Mouse (Mus musculus) kidney, postnatal 4 days (tissue): ENCODE data around the gene Mafk.
"Not testable (repeated sequence)": the region's sequence is repeated elsewhere in the genome, so short reads cannot be mapped to it uniquely, and the experiment has no call there.

Source experiments
- DNase-seq, 2 experiments: peaks; one replicate each; pipeline ENCODE4 v3.0.0; 2021; ENCODE audit warnings: mixed read lengths in 2 of 2

Gene Mafk

DNA sequence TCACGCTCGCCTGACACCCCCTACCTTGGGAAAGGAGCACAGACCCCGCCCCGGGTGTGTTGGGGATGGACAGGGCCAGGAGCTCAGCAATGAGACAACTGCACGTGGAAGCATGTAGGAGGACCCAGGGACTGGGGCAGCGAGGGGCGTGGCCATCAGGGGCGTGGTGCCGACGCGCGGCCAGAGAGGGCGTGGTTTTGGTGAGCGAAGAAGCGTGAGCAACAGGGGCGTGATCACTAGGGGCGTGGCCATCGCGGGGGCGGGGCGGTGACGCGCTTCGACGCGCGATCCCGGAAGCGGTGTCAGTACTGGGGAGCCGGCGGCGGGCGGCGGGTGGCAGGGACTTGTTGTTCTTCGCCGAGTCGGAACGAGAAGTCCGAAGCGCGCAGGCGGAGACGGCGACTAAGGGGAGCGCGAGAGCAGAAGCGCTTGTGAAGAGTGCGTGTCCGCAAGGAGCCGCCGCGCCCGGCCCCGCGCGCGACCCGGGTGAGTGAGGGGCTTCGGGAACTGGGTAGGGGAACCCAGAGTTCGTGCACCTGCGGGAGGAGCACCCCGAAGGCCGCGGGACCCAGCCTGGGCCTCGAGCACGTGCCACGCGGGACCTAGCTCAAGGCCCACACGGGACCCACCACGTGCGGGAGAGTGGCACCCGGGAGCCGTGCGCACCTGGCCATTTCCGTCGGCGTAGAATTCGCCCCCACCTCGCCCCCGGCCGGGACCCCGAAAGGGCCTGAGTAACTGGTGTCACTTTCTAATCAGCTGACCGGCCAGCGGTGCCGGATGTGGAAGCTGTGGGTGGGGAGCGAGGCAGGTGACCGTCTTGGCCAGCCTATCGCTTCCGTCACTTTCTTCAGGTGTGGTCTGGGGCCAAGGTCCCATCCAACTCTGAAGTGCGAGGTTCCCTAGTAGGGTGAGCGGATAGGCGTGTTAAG is at the start of gene Mafk:
Mafk (plus strand) TSS at position 287 of the 932 bp plus-strand sequence.
- peak; percentile 99 for DNase-seq

GRCm38 (mm10) chr5:139742640-139743039 is 48.7 kb upstream of the Mafk start:
- DNase-seq = not testable (repeated sequence)

- DNase-seq = peak; percentile 73 to 82
Measured at GRCm38 (mm10) chr5:139745771-139746170, 45.5 kb upstream of the Mafk start.

DNA sequence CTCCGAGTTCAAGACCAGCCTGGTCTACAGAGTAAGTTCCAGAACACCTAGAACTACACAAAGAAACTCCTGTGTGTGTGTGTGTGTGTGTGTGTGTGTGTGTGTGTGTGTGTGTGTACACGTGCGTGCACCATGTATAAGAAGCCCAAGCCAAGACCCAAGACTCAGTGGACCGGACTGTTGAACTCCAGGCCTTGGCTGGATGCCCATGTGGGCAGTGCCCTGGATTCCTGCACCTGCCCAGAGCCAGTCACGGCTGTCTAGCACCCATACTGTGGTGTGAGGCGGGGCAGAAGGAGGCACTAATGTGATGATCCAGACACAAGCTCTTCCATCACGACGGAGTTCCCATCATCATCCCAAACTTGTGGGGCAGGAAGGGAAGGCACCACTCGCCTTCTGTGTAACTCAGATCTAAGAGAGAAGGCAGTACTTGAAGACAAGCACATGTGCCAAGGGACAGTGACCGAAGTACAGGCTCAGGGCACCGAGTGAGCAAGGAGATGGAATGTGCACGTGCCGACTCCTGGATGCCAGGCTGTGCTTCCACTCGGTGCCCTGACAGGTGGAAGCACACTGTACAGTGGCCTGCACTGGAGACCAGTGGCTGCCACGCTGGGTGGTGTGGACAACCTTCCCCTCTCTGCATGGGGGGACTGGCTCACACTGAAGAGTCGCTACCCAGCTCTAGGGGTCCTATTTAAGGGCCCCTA is 41.7 kb upstream of the Mafk start:
- DNase-seq = peak; percentile 59 to 75

- DNase-seq = peak; percentile 81 to 82
Measured at GRCm38 (mm10) chr5:139750535-139750934, 40.8 kb upstream of the Mafk start.

DNA sequence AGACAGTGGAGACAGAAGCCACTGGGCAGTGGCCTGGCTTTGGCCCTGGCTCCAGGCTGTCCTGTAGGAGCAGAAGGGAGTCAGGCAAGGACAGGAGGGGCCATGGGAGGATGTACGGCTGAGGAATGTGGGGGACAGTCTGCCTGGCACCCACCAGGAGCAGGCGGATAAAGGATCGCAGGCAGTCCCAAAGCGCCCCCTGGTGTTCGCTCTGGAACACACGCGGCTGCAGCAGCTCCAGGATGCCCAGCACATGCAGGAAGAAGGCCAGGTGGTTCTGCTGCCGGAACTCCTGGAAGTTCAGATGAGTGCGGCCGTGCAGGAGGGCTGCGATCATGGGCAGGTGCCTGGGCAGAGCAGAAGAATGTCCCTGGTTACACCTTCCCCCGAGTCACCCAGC is 36.6 kb upstream of the Mafk start:
- peak; percentile 82 to 85 for DNase-seq

GRCm38 (mm10) chr5:139756135-139756534 is 35.2 kb upstream of the Mafk start:
- DNase-seq = no peak

- no peak for DNase-seq
Measured at GRCm38 (mm10) chr5:139756586-139756985, 34.7 kb upstream of the Mafk start.

GRCm38 (mm10) chr5:139758096-139758495 is 33.2 kb upstream of the Mafk start:
- DNase-seq = no peak

DNA sequence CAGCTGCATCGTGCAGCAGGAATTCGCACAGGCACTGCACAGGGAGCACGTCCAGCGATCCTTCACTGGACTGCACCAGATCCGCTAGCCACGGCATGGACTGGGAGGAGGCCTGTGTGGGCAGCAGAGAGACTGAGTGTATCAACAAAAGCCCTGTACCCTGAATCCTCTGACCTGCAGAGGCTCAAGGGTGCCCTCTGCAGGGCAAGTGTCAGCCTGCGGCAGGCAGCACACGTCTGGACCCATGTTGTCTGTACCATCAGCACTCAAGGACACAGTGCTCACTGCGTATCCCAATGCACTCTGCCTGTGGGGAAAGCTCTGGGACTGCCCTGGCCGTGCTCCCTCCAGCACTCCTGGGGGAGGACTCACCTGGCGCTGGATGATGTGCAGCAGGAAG is 27.0 kb upstream of the Mafk start:
- DNase-seq = peak; percentile 45 to 61

- DNase-seq = no peak
Measured at GRCm38 (mm10) chr5:139768216-139768615, 23.1 kb upstream of the Mafk start.

DNA sequence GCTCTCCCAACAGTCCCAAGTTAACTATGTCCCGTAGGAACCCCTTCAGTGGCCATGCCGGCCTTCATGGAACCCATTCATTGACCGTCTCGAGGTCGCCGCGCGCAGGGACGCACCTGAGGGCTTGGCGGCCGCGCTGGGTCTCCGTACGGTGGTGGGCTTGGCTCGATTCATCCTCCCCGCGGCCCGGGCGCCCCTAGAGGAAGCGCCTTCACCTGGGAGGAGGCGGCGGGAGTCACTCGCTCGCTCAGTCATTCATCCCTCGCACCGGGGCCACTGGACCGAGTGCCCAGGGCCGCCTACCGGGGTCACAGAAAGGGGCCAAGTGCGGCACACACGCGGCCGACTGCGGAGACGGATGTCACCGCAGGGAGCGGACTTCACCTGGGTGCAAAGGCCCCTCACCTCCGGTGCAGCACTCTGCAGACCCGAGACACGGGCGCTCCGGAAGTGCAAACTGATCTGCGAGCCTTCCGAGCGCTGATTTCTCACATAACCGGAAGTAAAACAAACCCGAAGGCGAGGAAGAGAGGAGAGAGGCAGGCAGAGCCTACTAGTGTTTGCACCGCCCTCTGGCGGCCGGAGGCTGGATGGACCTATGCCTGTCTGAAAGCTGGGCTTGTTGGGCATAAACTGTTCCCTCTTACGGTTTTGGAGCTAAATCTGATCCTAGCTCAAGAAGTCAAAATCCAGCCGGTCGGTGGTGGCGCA is 15.9 kb upstream of the Mafk start, which contains the start of gene Ints1:
Ints1 (minus strand) TSS at position 459 of the 711 bp plus-strand sequence.
- peak; percentile 99 for DNase-seq

DNA sequence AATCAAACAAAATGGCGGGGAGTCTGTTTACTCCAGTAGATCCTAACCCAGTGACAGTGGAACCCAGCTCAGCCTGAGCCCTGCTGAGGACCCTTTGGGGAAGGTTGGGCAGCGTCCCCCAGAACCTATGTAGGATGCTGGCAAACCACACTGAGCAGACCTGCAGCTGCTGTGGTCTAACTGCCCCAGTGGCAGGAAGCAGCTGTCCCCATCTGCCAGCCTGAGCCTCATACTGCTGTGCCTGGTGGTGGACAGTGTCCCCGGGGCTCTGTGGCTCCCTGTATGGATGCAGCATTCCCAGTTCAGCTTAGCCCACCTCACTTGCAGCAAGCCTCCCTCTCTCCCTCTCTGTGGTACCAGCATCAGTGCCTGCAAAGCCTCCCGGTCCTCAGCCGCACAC is 14.3 kb upstream of the Mafk start:
- no peak for DNase-seq

- DNase-seq = no peak
Measured at GRCm38 (mm10) chr5:139781406-139781805, 9.9 kb upstream of the Mafk start.

- no peak for DNase-seq
Measured at GRCm38 (mm10) chr5:139789466-139789865, 1.8 kb upstream of the Mafk start.

DNA sequence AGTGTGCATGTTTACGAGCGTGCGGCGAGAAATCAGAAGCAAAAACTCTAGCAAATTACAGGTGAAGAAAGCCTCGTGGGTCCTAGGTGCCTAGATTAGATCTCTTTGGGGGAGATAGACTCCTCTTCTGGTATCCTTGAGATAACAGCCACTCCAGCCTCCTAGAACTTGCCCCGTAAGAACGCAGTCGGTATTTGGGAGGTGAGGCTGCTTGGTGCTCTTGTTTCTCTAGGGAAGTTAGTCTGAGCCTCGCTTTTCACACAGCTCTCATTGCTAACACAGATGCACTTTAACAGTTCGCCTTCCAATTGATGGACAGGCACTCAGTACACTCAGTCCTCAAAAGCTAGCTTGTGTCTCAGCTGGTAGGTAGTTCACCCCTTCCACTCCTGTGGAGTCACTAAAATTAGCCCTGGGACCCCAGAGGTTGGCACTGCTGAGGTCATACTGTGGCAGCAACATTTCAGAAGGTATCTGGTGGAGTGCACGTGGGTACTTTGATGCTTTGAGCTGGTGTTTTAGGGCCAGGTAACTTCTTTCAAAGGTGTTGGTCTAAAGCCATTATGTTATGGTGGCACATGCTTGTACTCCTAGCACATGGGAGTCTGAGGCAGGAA is 954 bp downstream of the Mafk start:
- DNase-seq = no peak

DNA sequence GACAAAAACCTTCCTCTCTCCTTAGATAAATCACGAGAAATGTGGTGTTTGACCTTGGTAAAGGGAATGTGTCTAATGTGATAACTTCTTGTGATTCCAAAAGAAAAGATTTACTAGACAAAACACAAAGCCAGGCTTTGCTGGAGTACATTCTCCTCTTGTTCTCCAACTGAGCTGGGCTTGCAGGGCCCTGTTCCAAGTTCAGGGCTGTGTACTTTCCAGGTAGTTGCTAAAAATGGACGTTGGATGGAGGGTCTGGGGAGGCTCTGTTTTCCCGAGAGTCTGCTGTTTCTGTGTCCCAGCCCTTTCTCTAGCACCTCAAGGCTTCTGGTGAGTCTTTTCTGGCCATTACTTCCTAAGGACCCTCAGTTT is 1.6 kb downstream of the Mafk start:
- no peak for DNase-seq

- DNase-seq = peak in 1 of 2 experiments; percentile 64
Measured at GRCm38 (mm10) chr5:139793338-139794089, 2.2 kb downstream of the Mafk start.

- no peak for DNase-seq
Measured at GRCm38 (mm10) chr5:139794137-139794536, 2.8 kb downstream of the Mafk start.

DNA sequence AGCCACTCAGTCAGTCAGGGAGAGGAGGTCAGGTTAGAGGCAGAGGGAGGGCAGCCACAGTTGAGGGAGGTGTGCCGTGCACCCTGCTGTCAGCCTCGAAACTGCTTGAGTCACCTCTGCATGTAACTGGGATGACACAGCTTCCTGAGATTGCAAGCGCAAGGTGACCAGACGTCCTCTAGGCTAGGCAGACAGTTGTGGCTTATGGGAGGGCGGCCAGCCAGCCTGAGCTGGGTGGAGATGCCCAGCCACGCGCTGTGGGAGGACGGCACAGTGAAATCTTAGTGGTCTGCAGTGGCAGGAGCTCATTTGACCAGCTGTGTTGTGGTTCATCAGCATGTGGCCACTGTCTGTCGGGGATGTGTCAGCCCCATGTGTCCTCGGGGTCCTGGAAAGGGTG is 3.6 kb downstream of the Mafk start:
- peak in 1 of 2 experiments; percentile 30 for DNase-seq

DNA sequence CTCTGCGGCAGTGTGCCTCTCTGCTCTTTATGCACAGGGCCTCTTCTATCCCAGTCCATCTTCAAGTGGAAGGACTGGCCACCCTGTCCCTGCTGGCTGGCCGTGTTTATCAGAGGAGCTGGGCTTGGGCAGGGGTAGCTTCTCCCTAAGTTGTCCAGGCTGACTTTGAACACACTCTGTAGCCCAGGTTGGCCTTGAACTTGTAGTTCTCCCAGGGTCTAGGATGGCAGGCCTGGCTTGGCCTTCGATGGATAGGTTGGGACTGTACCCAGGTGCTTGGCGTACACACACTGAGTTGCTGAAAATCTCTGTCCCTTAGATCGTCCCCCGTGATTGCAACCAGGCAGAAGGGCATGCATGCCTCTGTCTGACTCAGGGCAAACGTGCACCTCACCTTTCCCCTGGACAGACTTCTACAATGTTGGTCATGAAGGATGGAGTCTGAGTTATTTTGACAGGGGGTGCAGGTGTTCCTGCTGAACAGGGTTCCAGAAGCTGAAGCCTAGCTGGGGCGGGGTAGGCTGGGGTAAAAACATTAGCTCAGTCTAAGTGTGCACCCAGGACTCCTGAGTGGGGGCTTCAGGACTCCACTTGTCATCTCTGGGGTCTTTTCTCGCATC is 4.8 kb downstream of the Mafk start:
- no peak for DNase-seq
